ENCODE assay signal across 25 mouse cellular contexts in genomic region chr2:17825271-17825670, GRCm38 (mm10).
"Had no signal": no experiment of that assay in that cellular context is flagged by ENCODE, and none has a peak within 500 bp of the region (broad histone marks: within the 10 kb centered on the region; RNA-seq: fewer than 3 reads in every experiment).

No protein-coding gene starts in this region.

- H3K9me3 ChIP-seq: heart, embryonic 13.5 days; heart, embryonic 15.5 days; hindbrain, embryonic 13.5 days; hindbrain, embryonic 15.5 days; kidney, embryonic 15.5 days; limb, embryonic 13.5 days; limb, embryonic 15.5 days; liver, embryonic 12.5 days had no signal

- H3K4me2 ChIP-seq: heart, embryonic 11.5 days; heart, embryonic 13.5 days; heart, embryonic 15.5 days; hindbrain, embryonic 13.5 days; hindbrain, embryonic 15.5 days; kidney, embryonic 15.5 days; limb, embryonic 13.5 days; limb, embryonic 15.5 days; liver, embryonic 12.5 days had no signal

- ATAC-seq: intestine, embryonic 16.5 days; liver, embryonic 12.5 days had no signal

- H3K27ac ChIP-seq: heart, adult 2 months; heart, embryonic 13.5 days; heart, embryonic 15.5 days; hindbrain, embryonic 13.5 days; hindbrain, embryonic 15.5 days; kidney, embryonic 15.5 days; kidney, postnatal 0 days; limb, embryonic 13.5 days; limb, embryonic 15.5 days; liver, embryonic 12.5 days; liver, embryonic 14.5 days had no signal

- H3K9ac ChIP-seq: heart, embryonic 13.5 days; heart, embryonic 15.5 days; hindbrain, embryonic 13.5 days; hindbrain, embryonic 15.5 days; kidney, embryonic 15.5 days; limb, embryonic 13.5 days; limb, embryonic 15.5 days; liver, embryonic 12.5 days; liver, embryonic 14.5 days had no signal

- H3K4me3 ChIP-seq: heart, adult 2 months; heart, embryonic 13.5 days; heart, embryonic 15.5 days; hindbrain, embryonic 13.5 days; hindbrain, embryonic 15.5 days; kidney, embryonic 15.5 days; limb, embryonic 13.5 days; limb, embryonic 15.5 days; liver, embryonic 12.5 days had no signal

- H3K27me3 ChIP-seq: heart, embryonic 13.5 days; heart, embryonic 15.5 days; hindbrain, embryonic 13.5 days; hindbrain, embryonic 15.5 days; kidney, embryonic 15.5 days; limb, embryonic 13.5 days; limb, embryonic 15.5 days; liver, embryonic 12.5 days had no signal

- DNase-seq: gastrocnemius, postnatal 14 days; gastrocnemius, postnatal 36 days; heart, adult 2 months; heart, postnatal 14 days; heart, postnatal 36 days; kidney, adult 11 months; kidney, adult 2 months; kidney, adult 9 months; kidney, postnatal 14 days; kidney, postnatal 36 days; layer of hippocampus, adult 9-11 months; layer of hippocampus, postnatal 36 days; lung, adult 18-20 months had no signal

- H3K36me3 ChIP-seq: heart, embryonic 13.5 days; heart, embryonic 15.5 days; hindbrain, embryonic 13.5 days; hindbrain, embryonic 15.5 days; kidney, embryonic 15.5 days; limb, embryonic 13.5 days; limb, embryonic 15.5 days; liver, embryonic 12.5 days had no signal

- H3K4me1 ChIP-seq: heart, embryonic 13.5 days; heart, embryonic 15.5 days; hindbrain, embryonic 13.5 days; hindbrain, embryonic 15.5 days; limb, embryonic 13.5 days; limb, embryonic 15.5 days; liver, embryonic 12.5 days had no signal
